Mouse (Mus musculus): ENCODE data around the gene Car6. TPM values are rescaled to one million over a fixed set of nuclear protein-coding genes. Genes with fewer than 3 reads are reported as not detected.

Gene Car6
- not detected in 2 replicates for polyA plus RNA-seq (2015; fragmentation: Nextera tagmentation; extraction: Ambion mirVana)

GRCm38 (mm10) chr4:150201232-150201631 is at the start of gene Car6:
Car6 (minus strand) TSS chr4:150201332.
- H3K4me3 ChIP-seq (replicated peaks), result no peak within 1 kb of the TSS
- no peak within 1 kb of the TSS for H3K9ac ChIP-seq
- WGBS (ENCODE audit: insufficient replicate concordance), result 68% methylated on average over 5 of the region's 5 CpGs
- no peaks in the 10 kb centered on the region for H3K36me3 ChIP-seq (replicated peaks)
- ATAC-seq (ENCODE audit: insufficient read depth), result no peak
- no peaks in the 10 kb centered on the region for H3K27me3 ChIP-seq
- no peaks in the 10 kb centered on the region for H3K9me3 ChIP-seq (replicated peaks)
- H3K4me1 ChIP-seq (replicated peaks), result no peaks in the 10 kb centered on the region
- no peak within 1 kb of the TSS for H3K27ac ChIP-seq (replicated peaks)
- H3K4me2 ChIP-seq, result no peak within 1 kb of the TSS

- peaks cover 9% of the 10 kb centered on the region for H3K4me1 ChIP-seq (replicated peaks)
- H3K36me3 ChIP-seq (replicated peaks), result peaks cover 56% of the 10 kb centered on the region
- ATAC-seq (ENCODE audit: insufficient read depth), result no peak
- H3K4me2 ChIP-seq, result no peak overlapping the region
- H3K4me3 ChIP-seq (replicated peaks), result no peak overlapping the region
- H3K27ac ChIP-seq (replicated peaks), result no peak overlapping the region
- 61% methylated on average over 5 of the region's 5 CpGs for WGBS (ENCODE audit: insufficient replicate concordance)
- H3K9ac ChIP-seq, result no peak overlapping the region
- no peaks in the 10 kb centered on the region for H3K27me3 ChIP-seq
- H3K9me3 ChIP-seq (replicated peaks), result no peaks in the 10 kb centered on the region
These were observed 48.7 kb upstream of the Car6 start for GRCm38 (mm10) chr4:150249731-150250270.

GRCm38 (mm10) chr4:150248917-150249316 is 47.8 kb upstream of the Car6 start:
- no peak for ATAC-seq (ENCODE audit: insufficient read depth)
- H3K4me2 ChIP-seq, result no peak overlapping the region
- H3K36me3 ChIP-seq (replicated peaks), result peaks cover 65% of the 10 kb centered on the region
- H3K27me3 ChIP-seq, result no peaks in the 10 kb centered on the region
- H3K9ac ChIP-seq, result no peak overlapping the region
- peaks cover 9% of the 10 kb centered on the region for H3K4me1 ChIP-seq (replicated peaks)
- no peak overlapping the region for H3K27ac ChIP-seq (replicated peaks)
- WGBS (ENCODE audit: insufficient replicate concordance), result 81% methylated on average over 5 of the region's 5 CpGs
- no peaks in the 10 kb centered on the region for H3K9me3 ChIP-seq (replicated peaks)
- H3K4me3 ChIP-seq (replicated peaks), result no peak overlapping the region

GRCm38 (mm10) chr4:150248009-150248408 is 46.9 kb upstream of the Car6 start:
- 66% methylated on average over 5 of the region's 5 CpGs for WGBS (ENCODE audit: insufficient replicate concordance)
- H3K9me3 ChIP-seq (replicated peaks), result no peaks in the 10 kb centered on the region
- no peak overlapping the region for H3K27ac ChIP-seq (replicated peaks)
- no peak overlapping the region for H3K4me3 ChIP-seq (replicated peaks)
- H3K4me1 ChIP-seq (replicated peaks), result peaks cover 14% of the 10 kb centered on the region
- H3K9ac ChIP-seq, result no peak overlapping the region
- H3K4me2 ChIP-seq, result no peak overlapping the region
- ATAC-seq (ENCODE audit: insufficient read depth), result 0 out of 2 replicates have a peak, but pooled peaks have one; percentile 27
- peaks cover 74% of the 10 kb centered on the region for H3K36me3 ChIP-seq (replicated peaks)
- H3K27me3 ChIP-seq, result no peaks in the 10 kb centered on the region

- H3K27ac ChIP-seq (replicated peaks), result no peak overlapping the region
- no peak overlapping the region for H3K4me3 ChIP-seq (replicated peaks)
- ATAC-seq (ENCODE audit: insufficient read depth), result no peak
- H3K27me3 ChIP-seq, result no peaks in the 10 kb centered on the region
- peaks cover 33% of the 10 kb centered on the region for H3K4me1 ChIP-seq (replicated peaks)
- H3K36me3 ChIP-seq (replicated peaks), result peaks cover 93% of the 10 kb centered on the region
- H3K4me2 ChIP-seq, result no peak overlapping the region
- no peak overlapping the region for H3K9ac ChIP-seq
- 56% methylated on average over 2 of the region's 2 CpGs for WGBS (ENCODE audit: insufficient replicate concordance)
- H3K9me3 ChIP-seq (replicated peaks), result no peaks in the 10 kb centered on the region
These were observed 44.7 kb upstream of the Car6 start for GRCm38 (mm10) chr4:150245876-150246275.

- H3K36me3 ChIP-seq (replicated peaks), result peaks cover 79% of the 10 kb centered on the region
- no peak for ATAC-seq (ENCODE audit: insufficient read depth)
- peaks cover 55% of the 10 kb centered on the region for H3K4me1 ChIP-seq (replicated peaks)
These were observed 41.6 kb upstream of the Car6 start for GRCm38 (mm10) chr4:150242745-150243144.

GRCm38 (mm10) chr4:150241708-150242107 is 40.6 kb upstream of the Car6 start:
- WGBS (ENCODE audit: insufficient replicate concordance), result 76% methylated on average over 4 of the region's 4 CpGs
- no peak for ATAC-seq (ENCODE audit: insufficient read depth)
- Histone ChIP-seq H3K9me3 (replicated peaks) (no peaks in the 10 kb centered on the region), H3K36me3 (replicated peaks) (peaks cover 69% of the 10 kb centered on the region), H3K27ac (replicated peaks) (no peak overlapping the region), H3K27me3 (no peaks in the 10 kb centered on the region), H3K9ac (no peak overlapping the region), H3K4me3 (replicated peaks) (no peak overlapping the region), H3K4me1 (replicated peaks) (peaks cover 61% of the 10 kb centered on the region), H3K4me2 (no peak overlapping the region)

More at GRCm38 (mm10) chr4:150242745-150243144, 41.6 kb upstream of the Car6 start:
- Histone ChIP-seq H3K27me3 (no peaks in the 10 kb centered on the region), H3K27ac (replicated peaks) (no peak overlapping the region), H3K9me3 (replicated peaks) (no peaks in the 10 kb centered on the region), H3K4me2 (no peak overlapping the region), H3K4me3 (replicated peaks) (no peak overlapping the region), H3K9ac (no peak overlapping the region)
- 52% methylated on average over 5 of the region's 5 CpGs for WGBS (ENCODE audit: insufficient replicate concordance)

- 75% methylated on average over 1 of the region's 1 CpGs for WGBS (ENCODE audit: insufficient replicate concordance)
- H3K9ac ChIP-seq, result no peak overlapping the region
- peaks cover 56% of the 10 kb centered on the region for H3K36me3 ChIP-seq (replicated peaks)
- ATAC-seq (ENCODE audit: insufficient read depth), result no peak
- no peaks in the 10 kb centered on the region for H3K27me3 ChIP-seq
- no peak overlapping the region for H3K4me2 ChIP-seq
- no peak overlapping the region for H3K27ac ChIP-seq (replicated peaks)
- no peaks in the 10 kb centered on the region for H3K9me3 ChIP-seq (replicated peaks)
- peaks cover 72% of the 10 kb centered on the region for H3K4me1 ChIP-seq (replicated peaks)
- H3K4me3 ChIP-seq (replicated peaks), result no peak overlapping the region
These were observed 39.3 kb upstream of the Car6 start for GRCm38 (mm10) chr4:150240381-150240886.

- peaks cover 76% of the 10 kb centered on the region for H3K4me1 ChIP-seq (replicated peaks)
- WGBS (ENCODE audit: insufficient replicate concordance), result 6% methylated on average over 6 of the region's 6 CpGs
- peaks cover 51% of the 10 kb centered on the region for H3K36me3 ChIP-seq (replicated peaks)
- H3K27ac ChIP-seq (replicated peaks), result peak overlapping the region; percentile 38; the same call in 1 of the 2 replicates
- H3K4me2 ChIP-seq, result peak overlapping the region; percentile 97
- 0 out of 2 replicates have a peak overlapping the region, but pooled peaks have one; percentile 88 for H3K4me3 ChIP-seq (replicated peaks)
- H3K9me3 ChIP-seq (replicated peaks), result no peaks in the 10 kb centered on the region
- no peak for ATAC-seq (ENCODE audit: insufficient read depth)
- no peak overlapping the region for H3K9ac ChIP-seq
- no peaks in the 10 kb centered on the region for H3K27me3 ChIP-seq
These were observed 38.8 kb upstream of the Car6 start for GRCm38 (mm10) chr4:150239951-150240368.

- no peaks in the 10 kb centered on the region for H3K27me3 ChIP-seq
- no peak overlapping the region for H3K9ac ChIP-seq
- WGBS (ENCODE audit: insufficient replicate concordance), result 31% methylated on average over 6 of the region's 6 CpGs
- no peak for ATAC-seq (ENCODE audit: insufficient read depth)
- no peaks in the 10 kb centered on the region for H3K9me3 ChIP-seq (replicated peaks)
- H3K4me3 ChIP-seq (replicated peaks), result peak overlapping the region; percentile 88
- peaks cover 47% of the 10 kb centered on the region for H3K36me3 ChIP-seq (replicated peaks)
- peak overlapping the region; percentile 38; the same call in 1 of the 2 replicates for H3K27ac ChIP-seq (replicated peaks)
- H3K4me1 ChIP-seq (replicated peaks), result peaks cover 81% of the 10 kb centered on the region
- peak overlapping the region; percentile 97 for H3K4me2 ChIP-seq
These were observed 38.4 kb upstream of the Car6 start for GRCm38 (mm10) chr4:150239503-150239902.

- peak overlapping the region; percentile 56; the same call in 1 of the 2 replicates for H3K27ac ChIP-seq (replicated peaks)
- no peaks in the 10 kb centered on the region for H3K27me3 ChIP-seq
- 52% methylated on average over 5 of the region's 5 CpGs for WGBS (ENCODE audit: insufficient replicate concordance)
- H3K4me1 ChIP-seq (replicated peaks), result peaks cover 83% of the 10 kb centered on the region
- H3K9ac ChIP-seq, result no peak overlapping the region
- H3K4me2 ChIP-seq, result peak overlapping the region; percentile 97
- peaks cover 42% of the 10 kb centered on the region for H3K36me3 ChIP-seq (replicated peaks)
- H3K9me3 ChIP-seq (replicated peaks), result no peaks in the 10 kb centered on the region
- no peak for ATAC-seq (ENCODE audit: insufficient read depth)
- peak overlapping the region; percentile 88 for H3K4me3 ChIP-seq (replicated peaks)
These were observed 38.0 kb upstream of the Car6 start for GRCm38 (mm10) chr4:150239087-150239480.

Data from liver, embryonic 15.5 days (tissue).